Mouse (Mus musculus) kidney, embryonic 16.5 days (tissue): ENCODE data around the gene Dock8. TPM values are rescaled to one million over a fixed set of nuclear protein-coding genes. Genes with fewer than 3 reads are reported as not detected.

Experiments used
- ATAC-seq: fragments of 200-750 bp; cut with Nextera tagmentation; 2 replicates; pipeline ENCODE4 v1.8.0; 2017; ENCODE audit warnings: moderate TSS enrichment; ENCODE audit not compliant: low FRiP score, low TSS enrichment
- H3K27ac ChIP-seq: fragments of 300-500 bp; sonication (generic); 2 replicates; pipeline ENCODE4 v1.5.1; 2014; ENCODE audit warnings: low read length
- H3K27me3 ChIP-seq: fragments of 300-500 bp; sonication (generic); 2 replicates; pipeline ENCODE4 v1.6.1; 2014; ENCODE audit warnings: low read length, control low read depth, mixed read lengths; ENCODE audit not compliant: insufficient read depth
- H3K36me3 ChIP-seq: fragments of 300-500 bp; sonication (generic); 2 replicates; pipeline ENCODE4 v1.6.1; 2014; ENCODE audit warnings: low read length, control low read depth, mixed read lengths; ENCODE audit not compliant: insufficient read depth
- H3K4me1 ChIP-seq: fragments of 300-500 bp; sonication (generic); 2 replicates; pipeline ENCODE4 v1.6.1; 2014; ENCODE audit warnings: low read length, control low read depth, mixed read lengths; ENCODE audit not compliant: insufficient read depth
- H3K4me2 ChIP-seq: fragments of 300-500 bp; sonication (generic); replicated peaks from 2 replicates; pipeline ENCODE4 v1.6.1; 2014; ENCODE audit warnings: low read depth, low read length
- H3K4me3 ChIP-seq: fragments of 300-500 bp; sonication (generic); 2 replicates; pipeline ENCODE4 v1.5.1; 2014; ENCODE audit warnings: mild to moderate bottlenecking, low read length
- H3K9ac ChIP-seq: fragments of 300-500 bp; sonication (generic); replicated peaks from 2 replicates; pipeline ENCODE4 v1.6.1; 2014; ENCODE audit warnings: low read length
- H3K9me3 ChIP-seq: fragments of 300-500 bp; sonication (generic); 2 replicates; pipeline ENCODE4 v1.6.1; 2016; ENCODE audit warnings: low read length, control low read depth
- WGBS: fragments of 180-500 bp; shearing (Covaris S2); extraction: QIAGEN DNeasy Blood & Tissue Kit; methylation state at CpG from one replicate; pipeline ENCODE4 v1.1.7; 2014; 5-methylcytosine and 5-hydroxymethylcytosine counted together
- polyA plus RNA-seq: library from polyadenylated mRNA; unstranded; fragments of >200 nt; fragmentation: Nextera tagmentation; extraction: Ambion mirVana; gene quantifications from 2 replicates; pipeline ENCODE4 v1.2.1, GENCODE M21; 2015

Gene Dock8
- polyA plus RNA-seq, 1 experiment from 2014 or later: 3.9 TPM

DNA sequence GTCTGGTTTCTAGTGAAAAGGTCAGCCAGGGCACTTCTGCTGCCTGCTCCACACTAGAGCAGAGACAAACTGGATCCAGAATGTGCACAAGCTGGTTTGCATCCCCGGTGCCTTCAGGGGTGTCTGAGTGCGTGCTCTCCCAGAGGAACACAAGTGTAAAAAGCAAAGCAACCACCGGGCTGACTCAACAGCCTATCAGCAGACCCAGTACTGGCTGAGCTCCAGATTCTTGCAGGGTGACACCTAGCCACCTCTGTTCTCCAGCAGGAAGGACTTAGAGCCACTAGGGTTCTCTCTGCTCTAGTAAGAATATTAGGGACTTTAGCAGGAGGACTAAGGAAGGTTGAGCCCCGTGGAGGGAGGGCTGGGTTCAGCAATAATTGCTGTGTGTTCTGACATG lies 97.7 kb downstream of the Dock8 start:
- Histone ChIP-seq H3K4me3 (no peak overlapping the region), H3K9me3 (no peaks in the 10 kb centered on the region), H3K4me2 (no peak overlapping the region), H3K36me3 (no peaks in the 10 kb centered on the region), H3K27ac (no peak overlapping the region), H3K4me1 (peaks cover 34% of the 10 kb centered on the region), H3K27me3 (no peaks in the 10 kb centered on the region), H3K9ac (no peak overlapping the region)
- peak; percentile 44; the same call in 1 of the 2 replicates for ATAC-seq
- 31% methylated on average over 4 of the region's 4 CpGs for WGBS

DNA sequence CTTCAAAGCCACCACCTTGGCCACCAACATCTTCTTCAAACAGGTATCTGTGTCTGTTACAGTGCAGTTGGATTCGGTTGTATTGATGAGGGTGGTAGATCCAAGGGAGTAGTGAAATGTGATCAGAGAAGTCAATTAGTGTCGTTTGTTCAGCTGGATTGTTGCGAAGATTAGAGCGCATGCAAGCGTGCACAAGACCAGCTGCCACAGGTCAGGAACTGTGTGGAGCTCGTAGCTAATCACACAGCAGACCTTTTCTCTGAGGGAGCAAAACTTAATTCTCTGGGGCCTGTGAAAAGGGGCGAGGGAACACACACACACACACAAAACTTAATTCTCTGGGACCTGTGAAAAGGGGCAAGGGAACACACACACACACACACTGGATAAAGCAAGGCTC lies 98.2 kb downstream of the Dock8 start:
- no peak overlapping the region for H3K4me3 ChIP-seq
- no peaks in the 10 kb centered on the region for H3K36me3 ChIP-seq
- no peaks in the 10 kb centered on the region for H3K27me3 ChIP-seq
- ATAC-seq: 0 out of 2 replicates have a peak, but pooled peaks have one; percentile 28
- H3K4me1 ChIP-seq: peaks cover 34% of the 10 kb centered on the region
- no peak overlapping the region for H3K4me2 ChIP-seq
- 0 out of 2 replicates have a peak overlapping the region, but pooled peaks have one; percentile 1 for H3K27ac ChIP-seq
- no peak overlapping the region for H3K9ac ChIP-seq
- H3K9me3 ChIP-seq: no peaks in the 10 kb centered on the region
- WGBS: 20% methylated on average over 7 of the region's 7 CpGs

DNA sequence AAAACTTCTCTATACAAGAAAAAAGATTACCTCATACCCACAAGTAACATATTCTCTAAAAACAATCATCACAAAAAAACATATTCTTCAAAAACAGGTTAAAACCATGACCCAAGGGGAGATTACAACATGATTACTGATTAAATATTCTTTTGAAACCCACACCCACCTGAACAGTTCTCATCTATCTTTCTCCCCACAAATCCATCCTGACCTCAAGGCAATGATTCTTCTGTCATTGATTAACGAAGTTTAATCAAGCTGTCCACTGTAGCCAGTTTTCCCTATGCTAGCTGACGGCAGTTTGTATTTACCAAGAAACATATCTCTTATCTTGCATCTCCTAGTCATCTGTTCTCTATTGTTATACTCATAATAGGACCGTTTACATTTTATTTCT lies 98.6 kb downstream of the Dock8 start:
- no peak overlapping the region for H3K4me3 ChIP-seq
- no peak overlapping the region for H3K27ac ChIP-seq
- H3K4me2 ChIP-seq: no peak overlapping the region
- H3K9me3 ChIP-seq: no peaks in the 10 kb centered on the region
- no peak for ATAC-seq
- H3K36me3 ChIP-seq: no peaks in the 10 kb centered on the region
- 53% methylated on average over 3 of the region's 3 CpGs for WGBS
- H3K9ac ChIP-seq: no peak overlapping the region
- no peaks in the 10 kb centered on the region for H3K27me3 ChIP-seq
- H3K4me1 ChIP-seq: peaks cover 34% of the 10 kb centered on the region

DNA sequence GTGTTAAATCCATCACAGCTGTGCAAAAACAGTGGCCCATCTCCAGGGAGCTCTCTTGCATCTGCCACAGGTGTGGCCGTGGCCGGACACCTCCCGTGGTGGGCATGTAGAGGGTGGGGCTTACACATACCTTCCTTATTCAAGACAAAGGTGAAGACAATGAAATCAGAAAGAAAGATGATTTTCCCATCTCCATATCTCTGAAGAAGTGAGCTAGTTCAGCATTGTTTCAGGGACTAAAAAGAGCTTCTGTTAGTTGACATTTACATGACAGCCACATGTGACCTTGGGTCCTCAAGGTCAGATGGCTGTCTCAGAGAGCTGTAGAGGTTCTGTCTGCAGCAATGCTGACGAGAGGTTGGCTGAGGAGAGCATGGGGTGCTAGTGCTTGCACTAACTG lies 99.6 kb downstream of the Dock8 start:
- Histone ChIP-seq H3K9ac (no peak overlapping the region), H3K36me3 (no peaks in the 10 kb centered on the region), H3K4me1 (peaks cover 34% of the 10 kb centered on the region), H3K4me3 (no peak overlapping the region), H3K9me3 (no peaks in the 10 kb centered on the region), H3K27me3 (no peaks in the 10 kb centered on the region), H3K4me2 (no peak overlapping the region), H3K27ac (no peak overlapping the region)
- no peak for ATAC-seq
- WGBS: 90% methylated on average over 4 of the region's 4 CpGs

DNA sequence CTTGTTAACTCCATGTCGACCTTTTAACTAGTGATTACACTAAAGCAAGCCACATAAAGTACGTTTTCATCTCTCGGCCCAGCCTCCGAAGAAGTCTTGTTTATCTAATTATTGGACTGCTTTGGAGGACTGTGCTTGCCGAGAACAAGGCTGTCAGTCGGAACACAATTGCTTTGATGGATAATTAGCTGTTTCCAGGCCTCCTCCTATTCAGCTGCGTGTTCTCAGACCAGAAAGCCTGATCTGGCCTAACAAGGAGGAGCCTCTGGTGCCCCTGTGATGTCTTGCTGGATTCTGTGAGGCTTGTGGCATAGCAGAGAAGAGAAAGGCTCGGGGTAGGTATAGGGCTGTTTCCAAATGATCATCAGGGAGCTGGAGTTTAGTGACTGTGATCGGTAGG lies 106.3 kb downstream of the Dock8 start:
- Histone ChIP-seq H3K27me3 (no peaks in the 10 kb centered on the region), H3K4me3 (no peak overlapping the region), H3K9me3 (no peaks in the 10 kb centered on the region), H3K9ac (no peak overlapping the region), H3K4me1 (no peaks in the 10 kb centered on the region), H3K4me2 (no peak overlapping the region), H3K36me3 (no peaks in the 10 kb centered on the region), H3K27ac (no peak overlapping the region)
- WGBS: 53% methylated on average over 9 of the region's 9 CpGs
- no peak for ATAC-seq

DNA sequence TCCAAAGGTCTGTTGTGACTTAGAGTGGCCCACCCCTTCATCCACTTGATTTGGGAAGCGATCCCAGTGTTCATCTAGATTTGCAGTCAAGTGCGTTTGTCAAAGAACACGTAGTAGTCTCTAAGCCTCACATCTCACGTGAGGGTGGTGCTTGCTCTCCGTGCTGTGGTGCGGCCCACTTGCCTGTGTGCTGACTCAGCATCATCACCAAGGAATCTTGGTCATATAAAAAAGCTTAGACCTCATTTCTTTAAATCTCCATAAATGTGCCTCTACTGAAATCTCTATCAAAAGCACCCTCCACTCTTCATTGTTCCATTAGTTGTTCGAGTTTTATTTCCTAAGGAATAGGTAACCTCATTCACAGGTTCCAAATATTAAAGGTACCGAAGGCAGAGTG lies 107.0 kb downstream of the Dock8 start:
- H3K9ac ChIP-seq: no peak overlapping the region
- no peak overlapping the region for H3K27ac ChIP-seq
- no peak overlapping the region for H3K4me2 ChIP-seq
- H3K36me3 ChIP-seq: no peaks in the 10 kb centered on the region
- H3K4me3 ChIP-seq: no peak overlapping the region
- no peak for ATAC-seq
- H3K9me3 ChIP-seq: no peaks in the 10 kb centered on the region
- 92% methylated on average over 8 of the region's 8 CpGs for WGBS
- H3K4me1 ChIP-seq: no peaks in the 10 kb centered on the region
- no peaks in the 10 kb centered on the region for H3K27me3 ChIP-seq

DNA sequence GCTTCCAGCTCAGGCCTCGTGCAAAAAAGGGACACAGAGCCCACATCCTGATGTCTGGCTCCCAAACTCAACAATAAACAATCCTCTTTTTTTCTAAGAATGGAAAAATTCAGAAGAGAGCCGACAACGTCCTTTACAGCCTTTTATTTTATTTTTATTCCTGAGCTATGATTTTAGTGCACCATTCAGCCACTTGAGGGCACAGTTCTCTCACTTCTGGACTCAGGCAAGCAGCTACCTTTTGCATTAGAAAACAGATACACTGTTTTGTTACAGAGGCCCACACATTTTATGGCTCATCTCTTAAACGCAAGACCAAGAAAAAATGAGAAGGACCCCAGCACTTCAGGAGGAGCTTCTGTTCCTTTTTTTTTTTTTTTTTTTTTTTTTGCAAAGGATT lies 108.1 kb downstream of the Dock8 start:
- Histone ChIP-seq H3K4me2 (no peak overlapping the region), H3K4me3 (no peak overlapping the region), H3K9ac (no peak overlapping the region), H3K27ac (no peak overlapping the region), H3K9me3 (no peaks in the 10 kb centered on the region), H3K36me3 (no peaks in the 10 kb centered on the region), H3K4me1 (peaks cover 5% of the 10 kb centered on the region; the same call in 1 of the 2 replicates), H3K27me3 (no peaks in the 10 kb centered on the region)
- no peak for ATAC-seq
- WGBS: 26% methylated on average over 4 of the region's 4 CpGs

DNA sequence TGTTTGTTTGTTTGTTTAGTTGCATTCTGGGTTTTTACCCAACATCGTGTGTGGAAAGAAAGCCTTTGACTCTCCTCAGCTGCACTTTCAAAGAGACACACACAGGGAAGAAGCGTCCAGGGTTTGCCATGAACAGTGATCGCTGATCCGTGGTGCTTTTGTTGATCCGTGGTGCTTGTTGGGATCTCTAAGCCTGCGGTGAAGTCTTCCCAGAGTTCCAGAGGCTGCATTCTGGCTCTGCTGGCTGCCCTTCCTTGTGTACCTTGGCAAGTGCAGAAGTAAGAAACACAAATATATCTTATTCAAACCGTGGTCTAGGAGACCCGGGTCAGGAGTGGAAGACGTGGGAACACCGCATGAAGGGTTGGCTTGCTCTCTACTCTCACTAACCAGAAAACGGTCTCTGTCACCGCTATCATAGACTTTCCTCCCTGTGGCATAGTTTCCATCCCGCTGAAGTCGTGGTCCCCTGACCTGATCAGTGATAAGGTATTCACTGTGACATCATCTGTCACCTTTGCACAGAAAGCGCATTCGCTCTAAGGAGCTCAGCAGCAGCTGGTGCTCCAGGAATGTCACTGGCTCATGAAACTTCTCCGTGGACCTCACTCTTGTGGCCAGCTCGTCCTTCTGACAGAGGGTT lies 112.4 kb downstream of the Dock8 start:
- Histone ChIP-seq H3K4me1 (peaks cover 5% of the 10 kb centered on the region; the same call in 1 of the 2 replicates), H3K27ac (no peak overlapping the region), H3K27me3 (no peaks in the 10 kb centered on the region), H3K9ac (no peak overlapping the region), H3K36me3 (no peaks in the 10 kb centered on the region), H3K9me3 (no peaks in the 10 kb centered on the region), H3K4me2 (no peak overlapping the region), H3K4me3 (no peak overlapping the region)
- 53% methylated on average over 18 of the region's 18 CpGs for WGBS
- no peak for ATAC-seq

DNA sequence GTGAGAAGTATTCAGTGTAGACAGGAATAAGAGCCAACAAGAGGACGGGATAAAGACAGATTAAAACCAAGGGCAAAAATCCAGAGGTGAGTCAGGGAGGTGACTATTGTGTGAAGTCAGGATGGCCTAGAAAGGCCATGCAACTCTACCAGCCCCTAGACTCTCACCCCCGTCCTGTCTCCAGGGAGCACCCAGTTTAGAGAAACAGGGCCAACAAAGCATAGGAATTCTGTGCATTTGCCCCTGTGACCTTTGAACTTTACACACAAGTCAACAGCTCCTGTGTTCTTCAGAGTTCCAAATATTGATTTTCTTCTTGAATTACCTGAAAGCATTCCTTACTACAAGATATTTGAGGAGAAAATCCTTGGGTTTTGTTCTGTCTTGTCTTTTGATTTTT lies 117.6 kb downstream of the Dock8 start:
- no peak overlapping the region for H3K27ac ChIP-seq
- H3K9me3 ChIP-seq: no peaks in the 10 kb centered on the region
- no peak overlapping the region for H3K9ac ChIP-seq
- peaks cover 1% of the 10 kb centered on the region; the same call in 1 of the 2 replicates for H3K4me1 ChIP-seq
- no peak for ATAC-seq
- H3K4me2 ChIP-seq: no peak overlapping the region
- H3K4me3 ChIP-seq: no peak overlapping the region
- no peaks in the 10 kb centered on the region for H3K27me3 ChIP-seq
- H3K36me3 ChIP-seq: no peaks in the 10 kb centered on the region
- 71% methylated on average over 2 of the region's 2 CpGs for WGBS

DNA sequence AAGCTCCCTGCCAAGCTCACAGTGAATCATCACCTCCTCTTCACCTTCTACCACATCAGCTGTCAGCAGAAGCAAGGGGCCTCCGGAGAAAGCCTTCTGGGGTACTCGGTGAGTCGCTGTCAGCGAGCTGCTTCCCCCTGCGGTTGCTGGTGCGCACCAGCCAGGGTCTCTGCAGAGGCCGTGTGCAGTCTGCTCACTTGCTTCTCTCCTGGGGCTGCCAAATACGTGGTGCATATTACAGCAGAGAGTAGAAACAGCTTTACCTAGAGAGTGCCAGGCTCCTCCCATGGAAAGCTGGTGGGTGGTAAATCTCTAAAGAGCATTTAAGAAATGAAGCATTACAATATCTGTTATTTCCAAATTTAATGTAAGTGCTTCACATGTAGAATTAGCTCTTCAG lies 123.1 kb downstream of the Dock8 start:
- no peaks in the 10 kb centered on the region for H3K36me3 ChIP-seq
- WGBS: 77% methylated on average over 8 of the region's 8 CpGs
- no peak overlapping the region for H3K27ac ChIP-seq
- H3K9ac ChIP-seq: no peak overlapping the region
- H3K4me2 ChIP-seq: no peak overlapping the region
- no peaks in the 10 kb centered on the region for H3K9me3 ChIP-seq
- H3K4me1 ChIP-seq: no peaks in the 10 kb centered on the region
- H3K4me3 ChIP-seq: no peak overlapping the region
- no peak for ATAC-seq
- no peaks in the 10 kb centered on the region for H3K27me3 ChIP-seq
